26 mouse cellular contexts compared by ENCODE assay signal in genomic region chr12:33404996-33405395, GRCm38 (mm10). TPM values are rescaled to one million over a fixed set of nuclear protein-coding genes. Genes with fewer than 3 reads are reported as not detected.
DNase-seq lines count a peak whose midpoint lies in the region; ATAC-seq and TF ChIP-seq lines count a peak whose summit lies in the region.
"Had no signal": no experiment of that assay in that cellular context is flagged by ENCODE, and none has a peak within 500 bp of the region (broad histone marks: within the 10 kb centered on the region; RNA-seq: fewer than 3 reads in every experiment).

No protein-coding gene starts in this region.

- peaks cover 3% of the 10 kb centered on the region; the same call in 1 of the 2 replicates for H3K4me1 ChIP-seq in lung, embryonic 14.5 days (ENCODE audit: insufficient read depth)
- peaks cover 2% of the 10 kb centered on the region; the same call in 1 of the 2 replicates for H3K4me1 ChIP-seq in lung, adult 2 months (ENCODE audit: control insufficient read depth, insufficient read depth, low read length)
- H3K4me1 ChIP-seq in neural tube, embryonic 13.5 days (replicated peaks) = peaks cover 14% of the 10 kb centered on the region
- 0 out of 2 replicates have a peak, but pooled peaks cover 6% of the 10 kb centered on the region for H3K4me1 ChIP-seq in midbrain, embryonic 15.5 days
- H3K4me1 ChIP-seq: forebrain, embryonic 13.5 days; limb, embryonic 13.5 days had no signal

- H3K36me3 ChIP-seq in lung, embryonic 14.5 days (ENCODE audit: insufficient read depth) = no peaks in the 10 kb centered on the region
- no peaks in the 10 kb centered on the region for H3K36me3 ChIP-seq in neural tube, embryonic 13.5 days
- no peaks in the 10 kb centered on the region for H3K36me3 ChIP-seq in midbrain, embryonic 15.5 days (replicated peaks)
- H3K36me3 ChIP-seq: heart, embryonic 12.5 days; kidney, embryonic 15.5 days; limb, embryonic 13.5 days; liver, embryonic 12.5 days had no signal

- peak overlapping the region; percentile 48 for H3K27ac ChIP-seq in lung, embryonic 14.5 days (ENCODE audit: low read depth)
- peak overlapping the region; percentile 46 for H3K27ac ChIP-seq in neural tube, embryonic 13.5 days (replicated peaks)
- 0 out of 2 replicates have a peak overlapping the region, but pooled peaks have one; percentile 18 for H3K27ac ChIP-seq in midbrain, embryonic 15.5 days
- H3K27ac ChIP-seq: forebrain, embryonic 13.5 days; kidney, embryonic 15.5 days; limb, embryonic 13.5 days; liver, embryonic 12.5 days had no signal

- no peak for TF ChIP-seq POLR2A in lung, adult 2 months (IDR thresholded peaks at IDR 0.05; ENCODE audit: borderline replicate concordance, extremely low read depth, low read depth, low read length)

- no peak overlapping the region for H3K4me3 ChIP-seq in lung, embryonic 14.5 days (ENCODE audit: low read depth, low read length)
- no peak overlapping the region for H3K4me3 ChIP-seq in lung, adult 2 months (replicated peaks; ENCODE audit: extremely low read depth, low read depth, low read length)
- no peak overlapping the region for H3K4me3 ChIP-seq in neural tube, embryonic 13.5 days
- H3K4me3 ChIP-seq in midbrain, embryonic 15.5 days = no peak overlapping the region
- H3K4me3 ChIP-seq: forebrain, embryonic 13.5 days; heart, embryonic 12.5 days; kidney, embryonic 15.5 days; limb, embryonic 13.5 days; liver, embryonic 12.5 days had no signal

- H3K4me2 ChIP-seq in lung, embryonic 14.5 days = no peak overlapping the region
- no peak overlapping the region for H3K4me2 ChIP-seq in neural tube, embryonic 13.5 days
- no peak overlapping the region for H3K4me2 ChIP-seq in midbrain, embryonic 15.5 days
- H3K4me2 ChIP-seq: forebrain, embryonic 13.5 days; heart, embryonic 12.5 days; kidney, embryonic 15.5 days; limb, embryonic 13.5 days; liver, embryonic 12.5 days had no signal

- no peaks in the 10 kb centered on the region for H3K27me3 ChIP-seq in lung, embryonic 14.5 days (ENCODE audit: insufficient read depth, low read length)
- H3K27me3 ChIP-seq in neural tube, embryonic 13.5 days = no peaks in the 10 kb centered on the region
- H3K27me3 ChIP-seq in midbrain, embryonic 15.5 days (replicated peaks) = no peaks in the 10 kb centered on the region
- H3K27me3 ChIP-seq: forebrain, embryonic 13.5 days; heart, embryonic 12.5 days; kidney, embryonic 15.5 days; limb, embryonic 13.5 days; liver, embryonic 12.5 days had no signal

- TF ChIP-seq CTCF in lung, embryonic 14.5 days (IDR thresholded peaks at IDR 0.05; ENCODE audit: low read depth) = no peak
- TF ChIP-seq CTCF in lung, adult 2 months (IDR thresholded peaks at IDR 0.05; ENCODE audit: insufficient read depth, low read length) = no peak

- no peak overlapping the region for H3K9ac ChIP-seq in lung, embryonic 14.5 days
- H3K9ac ChIP-seq in neural tube, embryonic 13.5 days = no peak overlapping the region
- H3K9ac ChIP-seq in midbrain, embryonic 15.5 days = no peak overlapping the region
- H3K9ac ChIP-seq: forebrain, embryonic 13.5 days; heart, embryonic 12.5 days; kidney, embryonic 15.5 days; limb, embryonic 13.5 days; liver, embryonic 12.5 days had no signal

- WGBS in lung, embryonic 14.5 days = 43% methylated on average over 5 of the region's 5 CpGs
- WGBS in lung, adult 2 months = 58% methylated on average over 5 of the region's 5 CpGs
- WGBS in neural tube, embryonic 13.5 days = 67% methylated on average over 5 of the region's 5 CpGs
- WGBS in midbrain, embryonic 15.5 days = 33% methylated on average over 5 of the region's 5 CpGs

- peak; percentile 44; the same call in 1 of the 2 replicates for ATAC-seq in lung, embryonic 14.5 days (ENCODE audit: insufficient read depth)
- ATAC-seq in neural tube, embryonic 13.5 days (ENCODE audit: low read depth) = peak; percentile 11; the same call in 1 of the 2 replicates
- ATAC-seq in midbrain, embryonic 15.5 days (replicated peaks) = peak; percentile 75
- no peak; the same call in 1 of the 2 replicates for ATAC-seq in frontal cortex, adult (ENCODE audit: low TSS enrichment)
- ATAC-seq: activated CD4-positive, CD25-positive, alpha-beta regulatory T cell, adult 4 months; forebrain, embryonic 13.5 days; liver, embryonic 12.5 days had no signal

- DNase-seq in lung, embryonic 14.5 days = peak; percentile 21
- DNase-seq in lung, adult 2 months = no peak
- DNase-seq in neural tube, embryonic 10.5 days (ENCODE audit: extremely low spot score, low spot score) = no peak
- DNase-seq in gastrocnemius, postnatal 4 days (ENCODE audit: low spot score in 2 of 2) = no peak
- DNase-seq: adrenal gland, postnatal 14 days; cerebellum, adult 9-10 months; gastrocnemius, postnatal 10 days; heart, adult 18-20 months; heart, postnatal 10 days; kidney, adult 11 months; kidney, postnatal 36 days; thymus, postnatal 25 days had no signal

- no peaks in the 10 kb centered on the region for H3K9me3 ChIP-seq in lung, embryonic 14.5 days (ENCODE audit: low read depth, low read length)
- H3K9me3 ChIP-seq in neural tube, embryonic 13.5 days = no peaks in the 10 kb centered on the region
- no peaks in the 10 kb centered on the region for H3K9me3 ChIP-seq in midbrain, embryonic 15.5 days
- H3K9me3 ChIP-seq: forebrain, embryonic 13.5 days; heart, embryonic 12.5 days; kidney, embryonic 15.5 days; limb, embryonic 13.5 days; liver, embryonic 12.5 days had no signal

RNA-seq across cellular contexts. Expression of gene Efcab10, which starts 10.3 kb away (rescaled TPM):
- 0.58 and 1.1 TPM in 2 replicates for polyA plus RNA-seq in lung, embryonic 14.5 days (2014; fragmentation: Nextera tagmentation; extraction: Ambion mirVana)
- polyA plus RNA-seq in lung, adult 2 months (2012; rRNA removed) = 1.6 TPM in 2 replicates
- 2.2 and 3.0 TPM in 2 replicates for polyA plus RNA-seq in neural tube, embryonic 13.5 days (2015; fragmentation: Nextera tagmentation; extraction: Ambion mirVana)
- polyA plus RNA-seq in midbrain, embryonic 15.5 days (2015; fragmentation: Nextera tagmentation; extraction: Ambion mirVana) = 4.3 and 4.4 TPM in 2 replicates
- not detected for total RNA-seq in gastrocnemius, postnatal 4 days (2021)
- total RNA-seq: adrenal gland, postnatal 14 days; gastrocnemius, postnatal 10 days; heart, adult 18-20 months; heart, postnatal 10 days; MEL had no signal
- polyA plus RNA-seq: activated CD4-positive, CD25-positive, alpha-beta regulatory T cell, adult 4 months; C2C12; heart, embryonic 12.5 days; liver, embryonic 12.5 days; neural tube, embryonic 11.5 days; spleen, adult 2 months; stomach, embryonic 14.5 days had no signal

RNA-seq across cellular contexts. Expression of gene Twistnb, which starts 24.4 kb away (rescaled TPM):
- polyA plus RNA-seq in lung, embryonic 14.5 days (2014; fragmentation: Nextera tagmentation; extraction: Ambion mirVana) = 66.0 and 66.4 TPM in 2 replicates
- polyA plus RNA-seq in lung, adult 2 months (2012; rRNA removed) = 22.3 and 42.2 TPM in 2 replicates
- polyA plus RNA-seq in neural tube, embryonic 13.5 days (2015; fragmentation: Nextera tagmentation; extraction: Ambion mirVana) = 49.9 and 50.6 TPM in 2 replicates
- 42.3 and 47.0 TPM in 2 replicates for polyA plus RNA-seq in midbrain, embryonic 15.5 days (2015; fragmentation: Nextera tagmentation; extraction: Ambion mirVana)
- total RNA-seq in gastrocnemius, postnatal 4 days (2021) = 10 to 100 TPM; 12.1 to 14.4 TPM
